Mouse (Mus musculus) cerebellum, adult 11 months (tissue): Measurements from ENCODE around the gene Slc35e3.

Experiments used
- DNase-seq: peaks from one replicate; pipeline ENCODE4 v3.0.0; 2022

Gene Slc35e3

GRCm38 (mm10) chr10:117776281-117777102 lies 30.3 kb upstream of the Slc35e3 start:
- DNase-seq: no peak

GRCm38 (mm10) chr10:117775401-117776144 lies 29.4 kb upstream of the Slc35e3 start:
- DNase-seq: no peak

- DNase-seq: no peak
Measured at GRCm38 (mm10) chr10:117774817-117775120, 28.6 kb upstream of the Slc35e3 start.

GRCm38 (mm10) chr10:117774011-117774816 lies 28.0 kb upstream of the Slc35e3 start:
- DNase-seq: no peak

- DNase-seq: no peak
Measured at GRCm38 (mm10) chr10:117773106-117773720, 27.0 kb upstream of the Slc35e3 start.

- DNase-seq: no peak
Measured at GRCm38 (mm10) chr10:117772364-117773105, 26.4 kb upstream of the Slc35e3 start.

GRCm38 (mm10) chr10:117771131-117771510 lies 25.0 kb upstream of the Slc35e3 start:
- DNase-seq: no peak

- no peak for DNase-seq
Measured at GRCm38 (mm10) chr10:117770286-117771130, 24.3 kb upstream of the Slc35e3 start.

- DNase-seq: no peak
Measured at GRCm38 (mm10) chr10:117769541-117770285, 23.5 kb upstream of the Slc35e3 start.

GRCm38 (mm10) chr10:117768141-117768440 lies 21.9 kb upstream of the Slc35e3 start:
- no peak for DNase-seq

GRCm38 (mm10) chr10:117767286-117768140 lies 21.3 kb upstream of the Slc35e3 start:
- no peak for DNase-seq

GRCm38 (mm10) chr10:117766896-117767160 lies 20.7 kb upstream of the Slc35e3 start:
- no peak for DNase-seq

- no peak for DNase-seq
Measured at GRCm38 (mm10) chr10:117766111-117766895, 20.1 kb upstream of the Slc35e3 start.

GRCm38 (mm10) chr10:117765116-117765894 lies 19.1 kb upstream of the Slc35e3 start:
- no peak for DNase-seq

- DNase-seq: no peak
Measured at GRCm38 (mm10) chr10:117764598-117764997, 18.4 kb upstream of the Slc35e3 start.

GRCm38 (mm10) chr10:117763588-117764190 lies 17.5 kb upstream of the Slc35e3 start:
- DNase-seq: no peak

- no peak for DNase-seq
Measured at GRCm38 (mm10) chr10:117762966-117763365, 16.8 kb upstream of the Slc35e3 start.

- no peak for DNase-seq
Measured at GRCm38 (mm10) chr10:117762281-117762830, 16.2 kb upstream of the Slc35e3 start.
